Mouse (Mus musculus) liver, adult 2 months (tissue): Measurements from ENCODE around the gene Zscan10. TPM values are rescaled to one million over a fixed set of nuclear protein-coding genes. Genes with fewer than 3 reads are reported as not detected.

Experiments used
- DNase-seq: peaks from one replicate; pipeline ENCODE4 v3.0.0-alpha.2; 2011; ENCODE audit warnings: low read depth, low spot score; ENCODE audit errors: extremely low read depth
- H3K27ac ChIP-seq: fragments of 200-500 bp; replicated peaks from 2 replicates; pipeline ENCODE4 v1.5.1; 2012; ENCODE audit warnings: low read depth, mild to moderate bottlenecking, control low read depth, inconsistent platforms, low read length; ENCODE audit not compliant: insufficient read depth
- H3K27me3 ChIP-seq: fragments of 200-500 bp; 2 replicates; pipeline ENCODE4 v1.6.1; 2012; ENCODE audit warnings: mild to moderate bottlenecking, moderate library complexity, low read length, inconsistent platforms; ENCODE audit not compliant: control insufficient read depth, insufficient read depth
- H3K36me3 ChIP-seq: fragments of 200-500 bp; 2 replicates; pipeline ENCODE4 v1.6.1; 2012; ENCODE audit warnings: low read length, inconsistent platforms; ENCODE audit not compliant: control insufficient read depth, insufficient read depth
- H3K4me1 ChIP-seq: fragments of 200-500 bp; 2 replicates; pipeline ENCODE4 v1.6.1; 2011; ENCODE audit warnings: low read length; ENCODE audit not compliant: control insufficient read depth, insufficient read depth
- H3K4me3 ChIP-seq: fragments of 200-500 bp; 2 replicates; pipeline ENCODE4 v1.5.1; 2011; ENCODE audit warnings: low read depth, mild to moderate bottlenecking, control low read depth, low read length, moderate library complexity; ENCODE audit not compliant: insufficient read depth
- H3K79me2 ChIP-seq: fragments of 200-500 bp; 2 replicates; pipeline ENCODE4 v1.6.1; 2012; ENCODE audit warnings: inconsistent platforms, mild to moderate bottlenecking, low read length, moderate library complexity; ENCODE audit not compliant: control insufficient read depth, insufficient read depth
- H3K9ac ChIP-seq: fragments of 200-500 bp; 2 replicates; pipeline ENCODE4 v1.6.1; 2012; ENCODE audit warnings: low read depth, mild to moderate bottlenecking, control low read depth, inconsistent platforms, low read length
- CTCF ChIP-seq: fragments of 200-500 bp; IDR thresholded peaks from 2 replicates; pipeline ENCODE4 v1.5.1; 2011; ENCODE audit warnings: low read depth, low read length, control low read depth
- POLR2A ChIP-seq: fragments of 200-500 bp; IDR thresholded peaks from 2 replicates; pipeline ENCODE4 v1.6.1; 2011; ENCODE audit warnings: low read length, control low read depth; ENCODE audit not compliant: insufficient read depth; ENCODE audit errors: extremely low read depth
- WGBS: fragments of 180-500 bp; shearing (Covaris S2); methylation state at CpG from one replicate; pipeline ENCODE4 v1.1.7; 2018; 5-methylcytosine and 5-hydroxymethylcytosine counted together
- polyA plus RNA-seq: library from polyadenylated mRNA; depleted of rRNA; stranded (reverse); fragments of >200 nt; gene quantifications from 2 replicates; pipeline ENCODE4 v1.2.3, GENCODE M21; 2012
- total RNA-seq: library from RNA; depleted of rRNA; stranded (reverse); fragments of >200 nt; gene quantifications from 2 replicates; pipeline ENCODE4 v1.2.3, GENCODE M21; 2014

The Zscan10 gene
- total and polyA plus RNA-seq, 2 experiments: not detected

DNA sequence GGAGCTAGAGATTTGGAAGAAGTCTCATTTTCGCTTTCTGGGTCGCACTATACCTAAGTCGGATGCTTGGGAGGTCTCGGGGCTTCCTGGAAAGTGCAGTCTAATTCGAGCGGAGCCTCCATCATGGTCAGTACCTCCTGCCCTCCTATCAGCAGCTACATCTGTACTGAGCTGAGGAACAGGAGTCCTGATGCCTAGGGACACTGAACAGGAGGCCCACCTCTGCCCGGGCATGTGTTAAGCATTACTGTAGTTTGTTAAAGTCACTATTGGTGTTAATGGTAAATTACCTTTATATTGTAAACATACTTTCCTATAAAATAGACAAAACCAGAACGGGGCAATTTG lies 36.3 kb upstream of the Zscan10 start:
- DNase-seq: no peak
- Histone ChIP-seq H3K4me3 (peak overlapping the region; percentile 99), H3K9ac (peak overlapping the region; percentile 66), H3K4me1 (peaks cover 5% of the 10 kb centered on the region), H3K27ac (peak overlapping the region; percentile 43), H3K27me3 (no peaks in the 10 kb centered on the region), H3K79me2 (no peaks in the 10 kb centered on the region), H3K36me3 (no peaks in the 10 kb centered on the region)
- TF ChIP-seq CTCF: no peak
- no peak for TF ChIP-seq POLR2A
- WGBS: under 1% methylated on average over 8 of the region's 8 CpGs

- 52% methylated on average over 5 of the region's 5 CpGs for WGBS
- H3K9ac ChIP-seq: no peak overlapping the region
- H3K79me2 ChIP-seq: no peaks in the 10 kb centered on the region
- no peak overlapping the region for H3K4me3 ChIP-seq
- H3K4me1 ChIP-seq: peaks cover 5% of the 10 kb centered on the region
- H3K27me3 ChIP-seq: no peaks in the 10 kb centered on the region
- no peak overlapping the region for H3K27ac ChIP-seq
- no peak for DNase-seq
- TF ChIP-seq POLR2A (no peak), CTCF (peak; percentile 40)
- no peaks in the 10 kb centered on the region for H3K36me3 ChIP-seq
Observed at GRCm38 (mm10) chr17:23566787-23567186, 33.9 kb upstream of the Zscan10 start.

DNA sequence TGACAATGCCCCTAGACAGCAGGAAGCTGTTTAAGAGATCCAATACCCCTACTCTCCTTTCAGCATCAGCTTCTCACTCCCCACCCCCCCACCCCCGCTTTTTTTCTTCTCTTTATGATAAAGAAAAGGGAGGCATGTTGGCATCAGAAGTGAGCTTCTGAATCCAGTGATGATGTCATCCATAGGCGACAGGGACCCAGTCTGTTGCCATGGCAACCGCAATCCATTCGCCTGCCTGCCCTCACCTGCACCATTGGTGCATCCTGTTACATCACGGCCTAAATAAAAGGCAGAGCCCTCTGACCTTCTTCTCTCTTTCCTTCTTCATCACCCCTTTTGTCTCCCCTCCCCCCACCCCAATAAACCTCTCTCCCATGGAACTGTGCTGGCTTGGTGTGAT lies 32.3 kb upstream of the Zscan10 start:
- H3K4me1 ChIP-seq: peaks cover 5% of the 10 kb centered on the region
- TF ChIP-seq POLR2A (no peak), CTCF (no peak)
- DNase-seq: no peak
- 59% methylated on average over 5 of the region's 5 CpGs for WGBS
- H3K79me2 ChIP-seq: no peaks in the 10 kb centered on the region
- H3K27me3 ChIP-seq: no peaks in the 10 kb centered on the region
- no peak overlapping the region for H3K27ac ChIP-seq
- no peaks in the 10 kb centered on the region for H3K36me3 ChIP-seq
- H3K9ac ChIP-seq: no peak overlapping the region
- no peak overlapping the region for H3K4me3 ChIP-seq

DNA sequence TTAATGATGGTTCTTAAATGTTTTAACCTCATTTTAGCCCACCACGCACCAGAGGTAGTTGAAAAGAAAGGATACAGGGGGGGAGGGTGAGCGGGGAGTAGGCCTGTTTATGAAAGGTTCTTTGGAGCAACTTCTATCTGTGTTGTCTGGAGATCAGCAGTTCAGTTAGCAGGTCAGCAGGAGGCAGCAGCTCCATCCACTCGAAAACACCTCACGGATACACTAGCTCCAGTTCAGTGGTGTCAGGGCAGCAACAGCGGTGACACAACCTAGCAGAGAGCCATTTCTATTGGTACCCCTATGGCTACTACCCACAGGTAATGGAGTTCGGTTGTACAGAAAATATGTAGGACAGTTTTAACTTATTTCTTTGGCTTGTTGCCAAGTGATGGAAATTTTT lies 30.6 kb upstream of the Zscan10 start:
- no peaks in the 10 kb centered on the region for H3K27me3 ChIP-seq

DNA sequence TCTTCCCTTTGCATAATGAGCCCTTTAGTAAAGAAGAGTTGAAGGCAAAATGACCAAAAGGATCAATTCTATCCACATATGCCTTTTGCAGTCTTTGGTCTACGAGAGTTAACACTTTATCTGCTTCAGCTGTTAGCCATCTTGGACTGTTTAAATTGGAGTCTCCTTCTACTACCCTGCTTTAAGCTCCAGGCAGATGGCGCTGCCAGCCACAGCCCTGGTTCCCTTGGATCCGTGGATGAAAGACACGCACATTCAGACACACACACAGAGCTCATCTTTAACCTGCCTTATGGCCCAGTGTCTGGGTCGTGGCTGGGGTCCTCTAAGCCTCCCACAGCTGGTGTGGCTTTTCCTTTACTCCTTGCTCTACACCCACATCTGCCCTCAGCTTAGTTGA lies 29.6 kb upstream of the Zscan10 start:
- Histone ChIP-seq H3K36me3 (no peaks in the 10 kb centered on the region), H3K79me2 (no peaks in the 10 kb centered on the region), H3K9ac (no peak overlapping the region), H3K27ac (no peak overlapping the region), H3K4me3 (no peak overlapping the region), H3K4me1 (no peaks in the 10 kb centered on the region), H3K27me3 (no peaks in the 10 kb centered on the region)
- WGBS: 31% methylated on average over 5 of the region's 5 CpGs
- TF ChIP-seq CTCF (peak; percentile 27; the same call in 1 of the 2 replicates), POLR2A (no peak)
- no peak for DNase-seq

More for the DNA sequence above, 30.6 kb upstream of the Zscan10 start:
- no peak overlapping the region for H3K27ac ChIP-seq
- H3K4me3 ChIP-seq: no peak overlapping the region
- H3K79me2 ChIP-seq: no peaks in the 10 kb centered on the region
- peaks cover under 1% of the 10 kb centered on the region; the same call in 1 of the 2 replicates for H3K4me1 ChIP-seq
- no peaks in the 10 kb centered on the region for H3K36me3 ChIP-seq
- TF ChIP-seq POLR2A (no peak), CTCF (peak; percentile 86)
- no peak overlapping the region for H3K9ac ChIP-seq
- DNase-seq: no peak
- WGBS: 31% methylated on average over 6 of the region's 6 CpGs

- Histone ChIP-seq H3K27ac (no peak overlapping the region), H3K27me3 (no peaks in the 10 kb centered on the region), H3K79me2 (no peaks in the 10 kb centered on the region), H3K9ac (no peak overlapping the region), H3K4me1 (no peaks in the 10 kb centered on the region), H3K36me3 (no peaks in the 10 kb centered on the region), H3K4me3 (no peak overlapping the region)
- TF ChIP-seq POLR2A: no peak
- peak; percentile 17; the same call in 1 of the 2 replicates for TF ChIP-seq CTCF
- WGBS: 78% methylated on average over 6 of the region's 6 CpGs
- no peak for DNase-seq
Observed at GRCm38 (mm10) chr17:23572059-23572458, 28.6 kb upstream of the Zscan10 start.
